Mouse (Mus musculus) C2C12 (cell line): ENCODE results near the gene Guca2a.

Experiments used
- CEBPB ChIP-seq: IDR thresholded peaks from one replicate; pipeline ENCODE4 v1.6.1; 2011; ENCODE audit warnings: low read depth, mild to moderate bottlenecking, control low read depth, moderate library complexity
- CTCF ChIP-seq: IDR thresholded peaks from one replicate; pipeline ENCODE4 v1.5.1; 2011; ENCODE audit not compliant: control insufficient read depth, insufficient read depth, insufficient read length
- FOSL1 ChIP-seq: IDR thresholded peaks from one replicate; pipeline ENCODE4 v1.8.0; 2011; ENCODE audit warnings: mild to moderate bottlenecking, low read length; ENCODE audit not compliant: poor library complexity, insufficient read depth, severe bottlenecking
- MYOD1 ChIP-seq: IDR thresholded peaks from one replicate; pipeline ENCODE4 v1.6.1; 2011; ENCODE audit warnings: low read depth; ENCODE audit not compliant: control insufficient read depth, insufficient read length
- MYOG ChIP-seq: IDR thresholded peaks from one replicate; pipeline ENCODE4 v1.6.1; 2011; ENCODE audit not compliant: control insufficient read depth, insufficient read length; ENCODE audit errors: extremely low read depth
- USF1 ChIP-seq: IDR thresholded peaks from one replicate; pipeline ENCODE4 v1.6.1; 2011; ENCODE audit warnings: low read depth, mild to moderate bottlenecking, control low read depth, moderate library complexity

DNA sequence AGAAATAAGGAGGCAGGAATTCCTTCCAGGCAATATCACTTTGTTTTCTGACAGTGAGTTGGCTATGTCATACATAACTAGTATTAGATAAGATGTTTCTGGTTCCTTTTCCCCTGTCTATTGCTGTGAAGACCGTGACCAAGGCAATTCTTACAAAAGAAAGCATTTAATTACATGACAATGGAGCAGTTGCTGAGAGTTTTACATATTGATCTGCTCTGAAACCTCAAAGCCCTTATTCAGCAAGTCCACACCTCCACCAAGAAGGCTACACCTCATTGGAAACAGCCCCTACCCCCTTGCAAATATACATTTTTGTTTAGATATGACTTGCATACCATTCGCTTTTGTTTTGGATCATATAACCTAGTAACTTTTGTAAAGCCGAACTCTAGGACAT, 45.0 kb upstream of the Guca2a start:
- TF ChIP-seq CEBPB = no peak
- no peak for TF ChIP-seq CTCF
- TF ChIP-seq MYOG = no peak
- TF ChIP-seq USF1 = no peak
- TF ChIP-seq MYOD1 = no peak
- no peak for TF ChIP-seq FOSL1
